In the genomic region with DNA sequence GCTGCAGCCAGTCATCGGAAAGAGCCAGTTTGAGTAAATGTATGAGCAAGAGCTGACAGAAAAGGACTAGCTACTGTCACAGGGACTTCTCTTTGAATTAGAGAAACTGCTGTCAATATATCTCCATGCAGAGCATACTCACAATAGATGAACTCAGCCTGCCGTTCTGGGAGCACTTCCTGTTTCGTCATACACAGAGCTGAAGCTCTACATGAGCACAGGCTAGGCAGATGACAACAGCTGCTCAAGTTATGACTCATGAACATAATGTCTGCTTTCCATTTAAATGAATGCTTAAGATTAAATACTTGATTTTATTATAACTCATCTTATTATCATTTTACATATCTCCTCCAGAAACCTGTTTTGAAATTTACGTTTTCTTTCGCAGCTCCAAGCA, we compare ENCODE assay signal across 18 mouse cellular contexts. TPM values are rescaled to one million over a fixed set of nuclear protein-coding genes. Genes with fewer than 3 reads are reported as not detected.
DNase-seq lines count a peak whose midpoint lies in the region; ATAC-seq and TF ChIP-seq lines count a peak whose summit lies in the region.
"Had no signal": no experiment of that assay in that cellular context is flagged by ENCODE, and none has a peak within 500 bp of the region (broad histone marks: within the 10 kb centered on the region; RNA-seq: fewer than 3 reads in every experiment).

No protein-coding gene starts in this region.

- H3K4me2 ChIP-seq in intestine, embryonic 15.5 days (replicated peaks) = no peak overlapping the region
- H3K4me2 ChIP-seq: embryonic facial prominence, embryonic 12.5 days; hindbrain, embryonic 13.5 days; midbrain, embryonic 13.5 days had no signal

- no peaks in the 10 kb centered on the region for H3K9me3 ChIP-seq in intestine, embryonic 15.5 days
- H3K9me3 ChIP-seq: embryonic facial prominence, embryonic 12.5 days; hindbrain, embryonic 13.5 days; midbrain, embryonic 13.5 days had no signal

- 83% methylated on average over 5 of the region's 5 CpGs for WGBS in intestine, embryonic 15.5 days

- intact Hi-C loops in heart, postnatal 25 days (cut with DNase I) = no loop called here

- H3K4me1 ChIP-seq in intestine, embryonic 15.5 days (replicated peaks) = no peaks in the 10 kb centered on the region
- H3K4me1 ChIP-seq: embryonic facial prominence, embryonic 12.5 days; hindbrain, embryonic 13.5 days; midbrain, embryonic 13.5 days had no signal

- no peaks in the 10 kb centered on the region for H3K36me3 ChIP-seq in C2C12 (ENCODE audit: control insufficient read depth, insufficient read depth)
- H3K36me3 ChIP-seq in intestine, embryonic 15.5 days = no peaks in the 10 kb centered on the region
- H3K36me3 ChIP-seq: embryonic facial prominence, embryonic 12.5 days; hindbrain, embryonic 13.5 days; midbrain, embryonic 13.5 days had no signal

- no peaks in the 10 kb centered on the region for H3K27me3 ChIP-seq in C2C12 (ENCODE audit: control insufficient read depth, insufficient read depth, insufficient read length)
- no peaks in the 10 kb centered on the region for H3K27me3 ChIP-seq in intestine, embryonic 15.5 days (replicated peaks)
- H3K27me3 ChIP-seq: embryonic facial prominence, embryonic 12.5 days; hindbrain, embryonic 13.5 days; midbrain, embryonic 13.5 days had no signal

- H3ac ChIP-seq in C2C12 (ENCODE audit: control insufficient read depth, insufficient read length, low read depth) = no peak overlapping the region

- peak; percentile 75 for ATAC-seq in activated CD4-positive, CD25-positive, alpha-beta regulatory T cell, adult 4 months
- ATAC-seq in megakaryocyte progenitor cell, adult 5-6 weeks (replicated peaks; ENCODE audit: poor library complexity) = peak; percentile 63; the same call in 1 of the 2 replicates
- no peak for ATAC-seq in intestine, embryonic 15.5 days
- ATAC-seq: intestine, postnatal 0 days; liver, postnatal 0 days; midbrain, embryonic 13.5 days had no signal

- TF ChIP-seq CTCF in C2C12 (IDR thresholded peaks at IDR 0.05; ENCODE audit: control insufficient read depth, insufficient read depth, insufficient read length) = no peak

- H3K9ac ChIP-seq in intestine, embryonic 15.5 days = no peak overlapping the region
- H3K9ac ChIP-seq: embryonic facial prominence, embryonic 12.5 days; hindbrain, embryonic 13.5 days; liver, postnatal 0 days; midbrain, embryonic 13.5 days had no signal

- peak; percentile 72 for DNase-seq in 3T3-L1 (ENCODE audit: low read depth, low spot score)
- DNase-seq in kidney, adult 11 months = no peak
- DNase-seq in heart, postnatal 25 days (ENCODE audit: low spot score) = no peak
- no peak for DNase-seq in adrenal gland, postnatal 4 days (ENCODE audit: low spot score in 2 of 2)
- DNase-seq: cerebellum, adult 2 months; kidney, postnatal 14 days; layer of hippocampus, postnatal 36 days; liver; liver, postnatal 0 days had no signal

- H3K27ac ChIP-seq in intestine, embryonic 15.5 days = no peak overlapping the region
- H3K27ac ChIP-seq: embryonic facial prominence, embryonic 12.5 days; hindbrain, embryonic 13.5 days; macrophage; midbrain, embryonic 13.5 days had no signal

- no peaks in the 10 kb centered on the region for H3K79me2 ChIP-seq in C2C12 (ENCODE audit: control insufficient read depth, insufficient read depth)

- H3K79me3 ChIP-seq in C2C12 (ENCODE audit: low read depth) = no peaks in the 10 kb centered on the region

- no peak overlapping the region for H3K4me3 ChIP-seq in C2C12 (ENCODE audit: insufficient read depth, poor library complexity, severe bottlenecking)
- no peak overlapping the region for H3K4me3 ChIP-seq in intestine, embryonic 15.5 days (replicated peaks)
- H3K4me3 ChIP-seq: embryonic facial prominence, embryonic 12.5 days; hindbrain, embryonic 13.5 days; midbrain, embryonic 13.5 days had no signal

TF ChIP-seq in C2C12, 6 proteins besides CTCF, POLR2A, EP300 and RAD21:
- peak; percentile 92 for TF ChIP-seq MYOD1 (IDR thresholded peaks at IDR 0.05; ENCODE audit: control insufficient read depth, insufficient read length, low read depth)
- TF ChIP-seq CEBPB (IDR thresholded peaks at IDR 0.05; ENCODE audit: low read depth) = peak; percentile 69
- TF ChIP-seq FOSL1 (IDR thresholded peaks at IDR 0.05; ENCODE audit: insufficient read depth, low read length, poor library complexity, severe bottlenecking) = no peak

RNA-seq across cellular contexts. Expression of a gene that starts 39.3 kb away (rescaled TPM):
- polyA plus RNA-seq in C2C12 (2012; fragmentation: generic; extraction: Trizol) = 0.01 TPM
- polyA plus RNA-seq in activated CD4-positive, CD25-positive, alpha-beta regulatory T cell, adult 4 months (2017; shearing (Covaris generic)) = under 1 TPM; 0.24 to 0.53 TPM
- total RNA-seq in megakaryocyte progenitor cell, adult 5-6 weeks (2015) = 211 and 262 TPM in 2 replicates
- total RNA-seq in megakaryocyte progenitor cell, adult 5-6 weeks (2017) = 337 and 409 TPM in 2 replicates
- total RNA-seq in heart, postnatal 25 days (2021) = 10 to 100 TPM; 29.2 to 32.6 TPM
- 10 to 100 TPM; 12.0 to 12.5 TPM for total RNA-seq in adrenal gland, postnatal 4 days (2021)
- polyA plus RNA-seq in intestine, embryonic 15.5 days (2015; fragmentation: Nextera tagmentation; extraction: Ambion mirVana) = 15.6 and 17.5 TPM in 2 replicates

Comparison
In these comparisons a context has a peak if more than half of its experiments do, and no peak if none do; other contexts are left out.
1. RNA of a gene that starts 39.3 kb away (total RNA-seq): 211 to 409 TPM in megakaryocyte progenitor cell, adult 5-6 weeks; 29.2 to 32.6 TPM in heart, postnatal 25 days and 12.0 to 12.5 TPM in adrenal gland, postnatal 4 days; every median in the first group is over 4 times any median in the second.